Mouse (Mus musculus) MEL (cell line): ENCODE results near the gene Nat8f4. TPM values are rescaled to one million over a fixed set of nuclear protein-coding genes. Genes with fewer than 3 reads are reported as not detected.
A peak's percentile ranks its signal among the peaks of the same experiment; 100 is the strongest.
"Not testable (repeated sequence)": the region's sequence is repeated elsewhere in the genome, so short reads cannot be mapped to it uniquely, and the experiment has no call there.

Experiments used
- DNase-seq: peaks from one replicate; pipeline ENCODE4 v3.0.0; 2011; ENCODE audit warnings: low read depth, low spot score
- H3K27ac ChIP-seq: 2 replicates; pipeline ENCODE4 v1.5.1; 2012; ENCODE audit warnings: low read depth, mild to moderate bottlenecking, control low read depth, low read length, moderate library complexity; ENCODE audit not compliant: control insufficient read depth
- H3K27me3 ChIP-seq, 2 experiments: fragments of 150-350 bp in 1 of 2; sonication (generic) in 1 of 2; 2 replicates each; pipeline ENCODE4 v1.6.1; 2012; ENCODE audit warnings: low read length in 2 of 2, mild to moderate bottlenecking in 2 of 2, improper control_type of control experiment in 1 of 2, moderate library complexity in 1 of 2; ENCODE audit not compliant: insufficient read depth in 2 of 2, control insufficient read depth in 1 of 2
- H3K36me3 ChIP-seq, 2 experiments: 2 replicates each; pipeline ENCODE4 v1.6.1; 2012 to 2014; ENCODE audit warnings: low read length in 2 of 2, improper control_type of control experiment in 1 of 2, inconsistent platforms in 1 of 2, mild to moderate bottlenecking in 1 of 2; ENCODE audit not compliant: insufficient read depth in 2 of 2, control insufficient read depth in 1 of 2
- H3K4me1 ChIP-seq, 2 experiments: fragments of 150-350 bp in 1 of 2; sonication (generic) in 1 of 2; 2 replicates each; pipeline ENCODE4 v1.6.1; 2012; ENCODE audit warnings: low read length in 2 of 2, improper control_type of control experiment in 1 of 2, mild to moderate bottlenecking in 1 of 2; ENCODE audit not compliant: insufficient read depth in 2 of 2, control insufficient read depth in 1 of 2
- H3K4me3 ChIP-seq, 2 experiments: fragments of 150-350 bp in 1 of 2; sonication (generic) in 1 of 2; 2 replicates each; pipeline ENCODE4 v1.5.1; 2012; ENCODE audit warnings: low read depth in 2 of 2, low read length in 2 of 2, mild to moderate bottlenecking in 2 of 2, moderate library complexity in 2 of 2, control low read depth in 1 of 2, improper control_type of control experiment in 1 of 2; ENCODE audit not compliant: control insufficient read depth in 1 of 2, insufficient read depth in 1 of 2
- H3K79me2 ChIP-seq: 2 replicates; pipeline ENCODE4 v1.6.1; 2012; ENCODE audit warnings: mild to moderate bottlenecking, low read length, moderate library complexity; ENCODE audit not compliant: control insufficient read depth, poor library complexity, insufficient read depth
- H3K9ac ChIP-seq: 2 replicates; pipeline ENCODE4 v1.6.1; 2012; ENCODE audit warnings: low read depth, mild to moderate bottlenecking, control low read depth, low read length, moderate library complexity; ENCODE audit not compliant: control insufficient read depth, poor library complexity, severe bottlenecking
- H3K9me3 ChIP-seq: fragments of 150-350 bp; sonication (generic); replicated peaks from 2 replicates; pipeline ENCODE4 v1.6.1; 2012; ENCODE audit warnings: mild to moderate bottlenecking, low read length, improper control_type of control experiment, moderate library complexity; ENCODE audit not compliant: insufficient read depth
- BHLHE40 ChIP-seq: IDR thresholded peaks from 2 replicates; pipeline ENCODE4 v1.6.1; 2012; ENCODE audit warnings: low read depth, mild to moderate bottlenecking, inconsistent platforms, low read length, improper control_type of control experiment, borderline replicate concordance
- CHD2 ChIP-seq: IDR thresholded peaks from 2 replicates; pipeline ENCODE4 v1.6.1; 2011; ENCODE audit warnings: low read length, improper control_type of control experiment
- CTCF ChIP-seq, 3 experiments: IDR thresholded peaks in 2 of 3; conservative IDR thresholded peaks in 1 of 3; 2 replicates each; pipeline ENCODE4 v1.5.1; 2011 to 2012; ENCODE audit warnings: low read length in 3 of 3, low read depth in 2 of 3, mild to moderate bottlenecking in 2 of 3, improper control_type of control experiment in 1 of 3, inconsistent platforms in 1 of 3, mixed read lengths in 1 of 3, moderate library complexity in 1 of 3; ENCODE audit not compliant: control insufficient read depth in 1 of 3, insufficient read depth in 1 of 3, poor library complexity in 1 of 3, severe bottlenecking in 1 of 3
- EP300 ChIP-seq, 2 experiments: IDR thresholded peaks; 2 replicates each; pipeline ENCODE4 v1.6.1; 2011; ENCODE audit warnings: improper control_type of control experiment in 2 of 2, low read length in 2 of 2, low read depth in 1 of 2, mild to moderate bottlenecking in 1 of 2
- ETS1 ChIP-seq: IDR thresholded peaks from 2 replicates; pipeline ENCODE4 v1.6.1; 2012; ENCODE audit warnings: low read depth, mild to moderate bottlenecking, inconsistent platforms, low read length, improper control_type of control experiment, moderate library complexity
- GABPA ChIP-seq: IDR thresholded peaks from 2 replicates; pipeline ENCODE4 v1.6.1; 2012; ENCODE audit warnings: low read depth, mild to moderate bottlenecking, inconsistent platforms, low read length, improper control_type of control experiment, moderate library complexity
- MEF2A ChIP-seq: IDR thresholded peaks from 2 replicates; pipeline ENCODE4 v1.6.1; 2014; ENCODE audit warnings: low read depth, mild to moderate bottlenecking, inconsistent platforms, low read length, improper control_type of control experiment; ENCODE audit not compliant: poor library complexity, insufficient replicate concordance, severe bottlenecking; ENCODE audit errors: extremely low read depth
- POLR2A ChIP-seq, 2 experiments: IDR thresholded peaks; 2 replicates each; pipeline ENCODE4 v1.6.1; 2011 to 2012; ENCODE audit warnings: low read length in 2 of 2, mild to moderate bottlenecking in 2 of 2, control low read depth in 1 of 2, improper control_type of control experiment in 1 of 2, low read depth in 1 of 2, moderate library complexity in 1 of 2; ENCODE audit not compliant: control insufficient read depth in 1 of 2, insufficient read depth in 1 of 2, poor library complexity in 1 of 2
- POLR2AphosphoS2 ChIP-seq: IDR thresholded peaks from 2 replicates; pipeline ENCODE4 v1.6.1; 2011; ENCODE audit warnings: low read length, improper control_type of control experiment
- POLR2AphosphoS5 ChIP-seq: IDR thresholded peaks from 2 replicates; pipeline ENCODE4 v1.6.1; 2012; ENCODE audit warnings: low read depth, borderline replicate concordance, mild to moderate bottlenecking, inconsistent platforms, low read length, moderate library complexity, mixed read lengths
- RCOR1 ChIP-seq: IDR thresholded peaks from 2 replicates; pipeline ENCODE4 v1.6.1; 2012; ENCODE audit warnings: low read depth, mild to moderate bottlenecking, inconsistent platforms, low read length, improper control_type of control experiment
- SIN3A ChIP-seq: IDR thresholded peaks from 2 replicates; pipeline ENCODE4 v1.6.1; 2012; ENCODE audit warnings: low read length, improper control_type of control experiment, inconsistent platforms
- SMC3 ChIP-seq: IDR thresholded peaks from 2 replicates; pipeline ENCODE4 v1.6.1; 2011; ENCODE audit warnings: low read depth, low read length, improper control_type of control experiment
- TBP ChIP-seq: IDR thresholded peaks from 2 replicates; pipeline ENCODE4 v1.8.0; 2011; ENCODE audit warnings: low read depth, low read length, improper control_type of control experiment
- TCF12 ChIP-seq: IDR thresholded peaks from 2 replicates; pipeline ENCODE4 v1.6.1; 2014; ENCODE audit warnings: low read depth, mild to moderate bottlenecking, inconsistent platforms, low read length, improper control_type of control experiment, moderate library complexity
- USF1 ChIP-seq: IDR thresholded peaks from 2 replicates; pipeline ENCODE4 v1.6.1; 2014; ENCODE audit warnings: low read depth, mild to moderate bottlenecking, inconsistent platforms, low read length, improper control_type of control experiment, moderate library complexity
- ZMIZ1 ChIP-seq: IDR thresholded peaks from 2 replicates; pipeline ENCODE4 v1.6.1; 2012; ENCODE audit warnings: low read depth, mild to moderate bottlenecking, inconsistent platforms, low read length, improper control_type of control experiment, moderate library complexity
- polyA plus RNA-seq, 2 experiments: library from polyadenylated mRNA; stranded (reverse) in 1 of 2; unstranded in 1 of 2; fragments of >175 nt in 1 of 2; fragments of >200 nt in 1 of 2; gene quantifications; 2 replicates each; pipeline versions ENCODE4 v1.2.1 to v1.2.4; 2012; ENCODE audit warnings: low replicate concordance in 2 of 2, low read depth in 1 of 2; ENCODE audit not compliant: insufficient read length in 2 of 2, insufficient read depth in 1 of 2, missing spikeins in 1 of 2
- total RNA-seq: library from RNA; depleted of rRNA; stranded (reverse); fragments of 300-350 nt; gene quantifications from 2 replicates; pipeline ENCODE4 v1.2.3, GENCODE M21; 2012

Gene Nat8f4
- total and polyA plus RNA-seq, 3 experiments: 2.6 to 3.0 TPM; not detected in 1

- H3K27me3 ChIP-seq: no peaks in the 10 kb centered on the region
- no peak for DNase-seq
- H3K9ac ChIP-seq: no peak overlapping the region
- H3K36me3 ChIP-seq: peaks cover 0 to 12% of the 10 kb centered on the region in 2 experiments; a peak in 2 of 4 replicates
- TF ChIP-seq ZMIZ1: no peak
- no peak for TF ChIP-seq CTCF (IDR thresholded peaks at IDR 0.05 in 2 of 3, conservative IDR thresholded peaks at IDR 0.05 in 1 of 3; ENCODE audit: control insufficient read depth in 1 of 3, insufficient read depth in 1 of 3, low read depth in 2 of 3, low read length in 3 of 3, poor library complexity in 1 of 3, severe bottlenecking in 1 of 3)
- no peak for TF ChIP-seq CHD2
- no peak for TF ChIP-seq RCOR1
- no peak for TF ChIP-seq SMC3
- no peak overlapping the region for H3K27ac ChIP-seq
- no peaks in the 10 kb centered on the region for H3K9me3 ChIP-seq
- H3K4me1 ChIP-seq: peaks cover 6% of the 10 kb centered on the region in 2 experiments; a peak in 3 of 4 replicates
- no peak overlapping the region for H3K4me3 ChIP-seq
- peaks cover under 1% of the 10 kb centered on the region; the same call in 1 of the 2 replicates for H3K79me2 ChIP-seq
Observed at GRCm38 (mm10) chr6:85909704-85910103, 5.0 kb upstream of the Nat8f4 start.

- peak; percentile 18 for DNase-seq
- H3K27ac ChIP-seq: no peak overlapping the region
- no peak for TF ChIP-seq TBP
- TF ChIP-seq SIN3A: no peak
- 0 out of 2 replicates have a peak, but pooled peaks have one; percentile 43 for TF ChIP-seq TCF12
- TF ChIP-seq POLR2A (IDR thresholded peaks at IDR 0.05; ENCODE audit: control insufficient read depth in 1 of 2, insufficient read depth in 1 of 2, low read depth in 1 of 2, low read length in 2 of 2, poor library complexity in 1 of 2): no peak
- no peak for TF ChIP-seq POLR2AphosphoS5
- no peak for TF ChIP-seq BHLHE40
- 0 out of 2 replicates have a peak, but pooled peaks have one; percentile 21 for TF ChIP-seq ETS1
- no peak for TF ChIP-seq POLR2AphosphoS2
- no peak for TF ChIP-seq USF1
- TF ChIP-seq GABPA: no peak
- no peak for TF ChIP-seq MEF2A
- TF ChIP-seq EP300 (IDR thresholded peaks at IDR 0.05; ENCODE audit: low read depth in 1 of 2, low read length in 2 of 2): peak in 1 of 2 experiments; percentile 71; a peak in 2 of 4 replicates
- TF ChIP-seq SMC3: no peak
- peaks cover 2 to 7% of the 10 kb centered on the region in 2 experiments; a peak in 3 of 4 replicates for H3K4me1 ChIP-seq
- no peaks in the 10 kb centered on the region; the same call in 1 of the 2 replicates for H3K79me2 ChIP-seq
- no peaks in the 10 kb centered on the region for H3K9me3 ChIP-seq
- H3K9ac ChIP-seq: no peak overlapping the region
- no peak overlapping the region for H3K4me3 ChIP-seq
- H3K36me3 ChIP-seq: peaks cover 0 to 5% of the 10 kb centered on the region in 2 experiments; a peak in 1 of 4 replicates
- no peaks in the 10 kb centered on the region for H3K27me3 ChIP-seq
Observed at GRCm38 (mm10) chr6:85908341-85908740, 3.7 kb upstream of the Nat8f4 start.

GRCm38 (mm10) chr6:85906911-85907351 is 2.2 kb upstream of the Nat8f4 start:
- DNase-seq, H3K27me3 ChIP-seq, H3K79me2 ChIP-seq, H3K9ac ChIP-seq, H3K36me3 ChIP-seq, H3K9me3 ChIP-seq, H3K4me3 ChIP-seq, H3K4me1 ChIP-seq, H3K27ac ChIP-seq: not testable (repeated sequence)
